Mouse (Mus musculus): ENCODE measurements around the gene Gusb. TPM values are rescaled to one million over a fixed set of nuclear protein-coding genes. Genes with fewer than 3 reads are reported as not detected.

Gene Gusb
- polyA plus RNA-seq (2017; shearing (Covaris generic)), result 10 to 100 TPM; 50.3 to 50.8 TPM

DNA sequence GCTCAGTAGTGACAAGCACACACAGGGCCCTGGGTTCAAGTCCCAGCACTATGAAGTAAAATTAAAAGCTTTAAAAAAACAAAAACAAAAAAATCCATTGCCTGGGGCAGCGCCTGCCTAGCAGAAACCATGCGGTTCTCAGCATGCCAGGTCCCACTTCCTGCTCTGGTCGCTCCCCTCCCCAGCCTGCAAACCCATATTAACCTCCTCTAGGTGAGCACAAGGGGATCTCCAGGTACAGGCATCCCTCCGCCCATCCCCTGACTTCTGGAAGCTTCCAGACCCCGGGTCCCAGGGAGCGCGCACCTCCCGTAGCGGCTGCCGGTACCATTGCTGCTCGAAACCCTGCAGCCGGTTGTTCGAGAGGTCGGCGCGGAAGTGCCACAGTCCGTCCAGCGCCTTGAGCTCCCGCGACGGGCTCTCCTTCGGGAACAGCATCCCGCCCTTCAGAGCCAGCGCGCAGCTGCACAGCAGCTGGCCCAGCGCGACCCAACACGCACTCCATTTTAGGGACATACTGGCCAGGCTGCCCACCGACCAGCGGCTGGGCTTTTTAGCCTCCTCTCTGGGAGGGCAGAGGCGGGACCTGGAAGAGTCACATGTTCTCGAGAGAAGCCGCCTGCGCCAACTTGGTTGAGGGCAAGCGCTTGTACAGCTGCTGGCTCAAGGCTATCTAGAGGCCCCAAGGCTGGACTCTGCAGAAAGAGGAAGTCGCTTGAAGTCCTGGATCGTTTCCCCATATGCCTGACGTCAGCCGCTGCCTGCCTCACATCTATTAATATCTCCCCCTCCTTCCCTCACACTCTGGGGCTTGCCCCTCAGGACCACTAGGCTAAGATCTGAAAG is at the start of gene Gusb:
Gene Gusb, minus strand, starts transcription at position 749 of the 846 bp plus-strand sequence.

DNA sequence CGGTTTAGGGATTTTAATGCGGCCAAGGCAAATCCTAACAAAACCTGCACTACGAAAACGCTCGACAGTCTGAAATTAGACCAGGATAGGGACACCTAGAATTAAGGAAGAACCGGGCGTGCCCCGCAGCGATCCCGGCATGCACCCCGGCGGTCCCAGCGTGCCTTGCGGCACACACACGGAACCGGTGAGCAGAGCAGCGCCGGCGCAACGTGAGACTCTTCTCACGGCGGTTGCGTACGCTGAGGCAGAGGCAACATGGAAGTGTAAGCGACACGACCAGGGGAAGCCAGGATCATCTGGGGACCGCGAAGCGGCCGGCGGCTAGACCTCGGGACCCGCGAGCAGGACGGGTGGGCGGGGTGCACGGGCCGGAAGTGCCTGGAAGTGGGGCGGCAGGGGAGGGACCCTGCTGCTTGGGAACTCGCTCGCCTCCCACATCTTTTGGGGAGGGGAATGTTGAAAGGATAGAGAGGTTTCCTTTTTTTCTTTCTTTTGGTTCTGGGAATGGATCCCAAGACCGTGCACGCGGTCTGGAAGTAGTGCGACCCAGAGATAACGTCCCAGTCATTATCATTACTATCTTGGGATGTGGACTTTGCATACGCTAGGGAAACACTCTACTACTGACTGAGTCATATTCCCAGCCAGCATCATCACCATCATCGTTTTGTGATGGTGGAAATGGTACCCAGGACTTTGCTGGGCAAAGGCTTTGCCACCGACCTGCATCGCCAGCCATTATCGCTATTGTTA is 26.5 kb upstream of the Gusb start, which contains the start of the genes Asl and Crcp:
Gene Asl, minus strand, starts transcription at position 106 of the 756 bp plus-strand sequence.
Gene Crcp, plus strand, starts transcription at position 149 of the 756 bp plus-strand sequence.

GRCm38 (mm10) chr5:129941495-129942045 is 61.3 kb downstream of the Gusb start, which contains the start of gene Vkorc1l1:
Gene Vkorc1l1, plus strand, starts transcription at chr5:129941970.

Other genes starting within 250 kb of the Gusb start
- gene Psph, start 215.6 kb downstream of the Gusb start, polyA plus RNA-seq (2017; shearing (Covaris generic)), result 10 to 100 TPM; 78.7 to 83.7 TPM
- gene Sumf2, start 156.1 kb downstream of the Gusb start, polyA plus RNA-seq (2017; shearing (Covaris generic)), result 10 to 100 TPM; 16.9 to 17.5 TPM
- gene Chchd2, start 115.6 kb downstream of the Gusb start, polyA plus RNA-seq (2017; shearing (Covaris generic)), result 100 to 1,000 TPM; 554 to 582 TPM
- gene Zbed5, start 107.3 kb downstream of the Gusb start, polyA plus RNA-seq (2017; shearing (Covaris generic)), result 1 to 10 TPM in 1 of 2 experiments, under 1 TPM in 1; 0.63 to 3.4 TPM
- gene Phkg1, start 104.5 kb downstream of the Gusb start, polyA plus RNA-seq (2017; shearing (Covaris generic)), result under 1 TPM; 0.16 to 0.22 TPM
- gene Nupr1l, start 94.5 kb downstream of the Gusb start, polyA plus RNA-seq (2017; shearing (Covaris generic)), result under 1 TPM; 0.29 to 0.47 TPM
- 10 to 100 TPM; 11.7 to 14.8 TPM for gene Vkorc1l1, start 61.1 kb downstream of the Gusb start, polyA plus RNA-seq (2017; shearing (Covaris generic))
- gene Asl, start 26.2 kb upstream of the Gusb start, polyA plus RNA-seq (2017; shearing (Covaris generic)), result 10 to 100 TPM; 70.2 to 74.9 TPM
- gene Crcp, start 26.2 kb upstream of the Gusb start, polyA plus RNA-seq (2017; shearing (Covaris generic)), result 10 to 100 TPM; 41.4 to 45.8 TPM
- gene Tpst1, start 70.3 kb upstream of the Gusb start, polyA plus RNA-seq (2017; shearing (Covaris generic)), result 1 to 10 TPM; 7.5 to 9.6 TPM
- gene Kctd7, start 141.8 kb upstream of the Gusb start, polyA plus RNA-seq (2017; shearing (Covaris generic)), result 1 to 10 TPM; 3.6 to 4.7 TPM
- gene Rabgef1, start 168.7 kb upstream of the Gusb start, polyA plus RNA-seq (2017; shearing (Covaris generic)), result 10 to 100 TPM; 23.2 to 38.0 TPM
- gene Tmem248, start 214.0 kb upstream of the Gusb start, polyA plus RNA-seq (2017; shearing (Covaris generic)), result 10 to 100 TPM; 51.7 to 61.8 TPM